Mouse (Mus musculus): ENCODE data around the gene Gpatch2.
A peak's percentile ranks its signal among the peaks of the same experiment; 100 is the strongest.

- TF ChIP-seq E2F4 (IDR thresholded peaks at IDR 0.05; ENCODE audit: insufficient read depth) (no peak), POLR2A (IDR thresholded peaks at IDR 0.05; ENCODE audit: insufficient read length, low read depth) (peak; percentile 73), POLR2AphosphoS2 (IDR thresholded peaks at IDR 0.05; ENCODE audit: insufficient read length, low read depth) (peak; percentile 49), REST (IDR thresholded peaks at IDR 0.05; ENCODE audit: insufficient read depth, insufficient read length) (no peak)
Observed at GRCm38 (mm10) chr1:187215181-187216116, at the start of gene Gpatch2, which contains the start of gene Spata17.

All from myocyte (in vitro differentiated cells).